Mouse (Mus musculus): ENCODE measurements around the gene Robo3.

The Robo3 gene

DNA sequence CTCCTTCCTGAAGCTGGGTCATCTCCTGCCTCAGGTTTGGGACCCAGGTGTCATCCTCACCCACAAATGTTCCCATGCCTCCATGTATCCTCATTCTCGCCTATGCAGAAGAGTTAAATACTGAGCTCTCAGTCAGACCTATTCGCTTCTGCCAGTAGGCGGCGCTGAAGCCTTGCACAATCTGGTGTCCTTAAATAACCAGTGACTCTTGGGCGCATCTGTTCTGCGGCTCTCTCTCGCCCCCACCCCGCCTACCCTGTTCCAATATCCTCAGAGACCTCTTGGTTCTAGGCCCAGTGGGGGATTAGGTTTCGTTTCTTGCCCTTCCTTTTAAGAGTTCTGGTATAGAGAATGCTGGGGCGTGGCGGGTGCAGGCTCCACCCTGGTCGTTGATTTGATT, 2.5 kb downstream of the Robo3 start:
- peak; percentile 74 to 80 for DNase-seq (ENCODE audit: low spot score in 2 of 2)

DNA sequence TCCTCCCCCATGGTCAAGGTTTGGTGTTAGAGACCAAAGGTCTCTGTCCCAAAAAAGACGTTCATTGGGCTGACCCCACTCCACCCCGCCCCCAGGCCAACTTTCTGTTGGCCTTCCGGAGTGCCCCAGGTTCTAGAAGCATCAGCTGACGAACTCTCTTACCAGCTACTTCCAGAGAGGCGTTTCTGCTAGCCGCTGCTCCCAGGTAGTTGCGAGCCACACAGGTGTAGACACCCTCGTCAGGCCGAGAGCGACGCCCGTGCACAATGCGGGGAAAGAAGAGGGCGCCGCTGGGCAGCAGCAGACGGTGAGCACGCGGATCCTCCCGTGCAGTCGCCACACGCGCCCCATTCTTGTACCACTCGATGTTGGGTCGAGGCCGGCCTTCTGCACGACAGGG, 3.7 kb downstream of the Robo3 start:
- no peak for DNase-seq (ENCODE audit: low spot score in 2 of 2)

DNA sequence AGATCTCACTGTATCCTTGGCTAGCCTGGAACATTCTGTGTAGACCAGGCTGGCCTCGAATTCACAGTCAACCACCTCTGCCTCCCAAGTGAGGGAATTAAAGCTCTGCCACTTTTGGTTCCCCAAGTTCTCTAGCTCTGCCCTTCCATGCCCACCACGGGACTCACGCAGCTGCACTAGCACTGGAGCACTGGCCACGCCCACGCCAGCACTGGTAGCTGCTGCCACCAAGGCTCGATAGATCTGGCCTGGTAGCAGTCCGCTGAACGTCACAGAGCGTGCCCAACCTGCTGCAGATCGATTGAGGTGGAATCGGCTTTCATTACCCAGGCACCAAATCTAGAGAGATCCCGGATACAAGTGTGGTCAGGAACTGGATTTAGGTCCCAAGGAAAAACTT, 11.8 kb downstream of the Robo3 start:
- no peak for DNase-seq (ENCODE audit: low spot score in 2 of 2)

DNA sequence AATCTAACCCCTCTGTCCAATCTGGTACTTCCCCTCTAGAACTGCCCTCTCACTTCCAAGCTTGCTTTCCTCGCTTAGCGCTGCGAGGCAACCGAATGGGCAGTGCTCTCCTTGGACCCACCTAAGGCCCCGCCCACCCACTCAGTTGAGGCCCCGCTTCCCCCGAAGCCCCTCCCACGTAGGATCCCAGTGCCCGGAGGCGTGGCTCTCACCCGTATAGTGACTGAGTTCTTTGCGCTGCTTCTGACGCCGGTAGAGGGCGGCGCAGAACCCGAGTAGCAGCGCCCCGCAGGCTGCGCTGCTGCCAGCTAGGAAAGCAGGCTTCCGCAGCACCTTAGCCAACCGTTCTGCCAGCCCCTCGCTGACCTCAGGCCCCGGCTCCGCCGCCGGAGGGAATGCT, 12.4 kb downstream of the Robo3 start:
- peak; percentile 70 to 83 for DNase-seq (ENCODE audit: low spot score in 2 of 2)

DNA sequence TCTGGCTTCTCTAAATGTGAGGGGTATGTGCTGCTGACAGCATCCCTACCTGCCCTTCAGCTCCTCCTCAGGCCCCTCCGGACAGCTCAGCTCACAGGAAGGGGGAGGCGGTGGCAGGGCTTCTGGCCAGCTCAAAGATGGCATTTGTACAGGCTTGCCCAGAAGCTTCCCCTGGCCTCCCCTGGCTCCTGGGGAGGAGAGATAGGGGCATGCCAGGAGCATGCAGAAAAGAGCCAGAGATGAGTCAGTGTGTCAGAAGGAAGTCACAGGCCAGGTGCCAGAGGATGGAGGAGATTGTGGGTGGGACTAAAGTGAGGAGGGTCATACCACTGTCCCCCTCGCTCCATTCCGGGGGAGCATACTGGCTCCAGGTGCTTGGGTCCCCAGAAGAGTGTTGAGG, 14.3 kb downstream of the Robo3 start:
- no peak for DNase-seq (ENCODE audit: low spot score in 2 of 2)

DNA sequence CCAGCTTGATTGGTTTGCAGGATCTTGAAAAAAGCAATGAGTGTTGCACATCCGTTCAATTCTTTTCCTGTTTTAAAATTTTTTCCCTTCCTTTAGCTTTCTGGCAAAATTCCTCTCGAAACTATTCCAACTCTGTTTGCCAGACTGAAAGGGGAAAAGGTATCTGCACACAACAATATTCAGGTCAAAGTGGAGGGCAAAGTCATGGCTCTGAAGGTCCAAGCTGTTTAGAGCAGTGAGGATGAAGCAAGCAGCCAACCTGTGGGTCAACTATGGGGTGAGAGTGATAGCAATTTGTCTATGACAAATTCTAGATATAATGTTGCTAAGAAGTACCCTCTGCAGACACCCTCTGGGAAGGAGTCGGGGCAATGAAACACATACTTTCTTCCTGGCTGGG, 18.4 kb downstream of the Robo3 start:
- DNase-seq (ENCODE audit: low spot score in 2 of 2) = no peak

DNA sequence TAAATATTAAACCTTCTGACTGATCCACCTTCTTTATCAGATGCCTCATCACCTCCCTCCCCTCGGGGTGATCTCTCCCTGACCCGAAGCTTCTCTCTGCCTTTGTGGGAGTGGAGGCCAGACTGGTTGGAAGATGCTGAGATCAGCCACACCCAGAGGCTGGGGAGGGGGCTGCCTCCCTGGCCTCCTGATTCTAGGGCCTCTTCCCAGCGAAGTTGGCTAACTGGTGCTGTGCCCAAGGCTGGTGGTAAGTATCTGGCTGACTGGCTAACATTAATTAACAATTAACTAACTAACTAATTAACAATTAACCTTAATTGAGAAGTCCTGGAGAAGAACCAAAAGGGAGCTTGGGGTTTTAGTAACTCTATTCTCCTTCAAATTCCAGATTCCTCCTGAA, 20.1 kb downstream of the Robo3 start:
- DNase-seq (ENCODE audit: low spot score in 2 of 2) = no peak

DNA sequence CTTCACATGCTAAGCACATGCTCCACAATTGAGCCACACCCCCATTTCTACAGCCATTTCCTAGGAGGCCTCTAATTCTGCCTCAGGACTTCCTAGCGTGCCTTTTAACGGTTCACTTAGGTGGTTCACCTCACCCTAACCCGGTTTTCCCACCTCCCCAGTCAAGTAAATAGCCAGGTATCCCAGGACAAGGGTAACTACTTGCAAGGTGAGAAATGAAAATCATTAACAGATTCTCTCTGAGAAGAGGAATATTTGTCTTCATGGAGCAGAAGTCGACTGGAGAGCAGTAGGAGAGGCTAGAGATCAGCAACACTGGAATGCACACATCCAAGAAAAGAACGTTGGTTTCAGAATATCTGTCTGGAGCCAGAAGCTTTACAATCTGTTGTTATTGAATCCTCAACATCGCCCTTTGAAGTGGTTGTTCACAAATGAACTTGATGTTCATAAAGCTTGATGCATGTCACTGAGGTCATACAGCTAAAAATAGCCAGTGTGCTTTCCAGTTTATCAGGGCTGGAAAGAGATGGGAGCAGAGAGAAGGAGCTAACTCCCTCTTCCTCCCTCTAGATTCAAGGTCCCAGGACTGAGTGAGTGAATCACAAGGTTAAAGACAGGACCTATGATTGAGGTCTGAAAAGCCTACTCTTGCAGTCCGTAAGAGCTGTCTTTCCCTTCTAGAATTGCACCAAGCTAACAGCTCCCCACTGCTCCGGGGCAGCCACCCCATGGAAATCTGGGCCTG, 23.2 kb downstream of the Robo3 start:
- no peak for DNase-seq (ENCODE audit: low spot score in 2 of 2)

DNA sequence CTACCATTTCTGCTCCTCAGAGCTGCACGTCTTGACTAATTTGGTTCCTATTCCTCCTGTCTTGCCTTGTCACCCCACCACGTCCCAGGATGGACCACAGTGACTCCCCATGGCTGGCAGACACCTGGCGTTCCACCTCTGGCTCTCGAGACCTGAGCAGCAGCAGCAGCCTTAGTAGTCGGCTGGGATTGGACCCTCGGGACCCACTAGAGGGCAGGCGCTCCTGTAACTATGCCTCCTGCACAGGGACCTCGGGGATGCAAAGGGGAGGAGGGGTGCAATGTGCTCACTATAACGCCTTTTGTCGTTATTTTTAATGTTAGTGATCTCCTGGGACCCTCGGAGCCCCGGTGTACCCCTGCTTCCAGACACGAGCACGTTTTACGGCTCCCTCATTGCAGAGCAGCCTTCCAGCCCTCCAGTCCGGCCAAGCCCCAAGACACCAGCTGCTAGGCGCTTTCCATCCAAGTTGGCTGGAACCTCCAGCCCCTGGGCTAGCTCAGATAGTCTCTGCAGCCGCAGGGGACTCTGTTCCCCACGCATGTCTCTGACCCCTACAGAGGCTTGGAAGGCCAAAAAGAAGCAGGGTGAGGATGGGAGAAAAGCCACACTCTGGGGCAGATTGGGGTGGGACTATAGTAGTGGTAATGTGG, 25.1 kb downstream of the Robo3 start:
- DNase-seq (ENCODE audit: low spot score in 2 of 2) = no peak

DNA sequence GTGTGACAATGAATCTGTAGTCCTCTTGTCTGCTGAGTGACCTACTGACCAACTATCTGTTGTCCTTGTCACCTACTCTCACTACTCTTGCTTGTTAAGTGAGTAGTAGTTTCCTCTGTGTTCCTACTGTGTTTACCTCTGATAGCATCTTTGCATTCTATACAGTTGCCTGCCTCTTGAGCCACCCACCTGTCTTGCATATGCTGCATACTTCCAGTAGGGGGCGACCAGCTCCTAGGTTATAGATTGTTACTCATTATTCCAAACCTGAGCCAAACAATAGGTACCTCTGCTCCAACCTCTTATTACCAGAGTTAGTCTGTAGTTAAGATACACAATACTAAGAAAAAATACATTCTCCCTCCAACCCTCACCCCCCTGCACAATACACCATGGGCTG, 26.7 kb downstream of the Robo3 start:
- no peak for DNase-seq (ENCODE audit: low spot score in 2 of 2)

DNA sequence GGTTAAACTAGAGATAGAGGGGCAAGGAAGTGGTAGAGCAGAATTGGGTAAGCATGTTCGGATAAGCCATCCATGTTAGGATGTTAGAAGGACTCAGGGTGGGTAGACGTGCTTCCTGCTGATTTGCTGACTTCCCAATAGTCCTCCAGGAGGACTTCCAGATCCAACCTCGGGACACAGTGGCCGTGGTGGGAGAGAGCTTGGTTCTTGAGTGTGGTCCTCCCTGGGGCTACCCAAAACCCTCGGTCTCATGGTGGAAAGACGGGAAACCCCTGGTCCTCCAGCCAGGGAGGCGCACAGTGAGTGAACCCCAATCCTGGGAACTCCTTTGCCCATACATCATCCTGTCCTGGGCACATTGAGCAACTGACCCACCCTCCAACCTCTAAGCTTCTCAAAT, 30.0 kb downstream of the Robo3 start:
- no peak for DNase-seq (ENCODE audit: low spot score in 2 of 2)

DNA sequence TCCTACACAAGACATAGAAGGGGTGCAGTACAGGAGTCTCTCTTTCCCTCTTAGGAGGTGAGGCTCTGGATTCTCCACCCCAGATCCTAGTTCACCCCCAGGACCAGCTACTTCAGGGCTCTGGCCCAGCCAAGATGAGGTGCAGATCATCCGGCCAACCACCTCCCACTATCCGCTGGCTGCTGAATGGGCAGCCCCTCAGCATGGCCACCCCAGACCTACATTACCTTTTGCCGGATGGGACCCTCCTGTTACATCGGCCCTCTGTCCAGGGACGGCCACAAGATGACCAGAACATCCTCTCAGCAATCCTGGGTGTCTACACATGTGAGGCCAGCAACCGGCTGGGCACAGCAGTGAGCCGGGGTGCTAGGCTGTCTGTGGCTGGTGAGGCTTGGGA, 30.5 kb downstream of the Robo3 start:
- no peak for DNase-seq (ENCODE audit: low spot score in 2 of 2)

DNA sequence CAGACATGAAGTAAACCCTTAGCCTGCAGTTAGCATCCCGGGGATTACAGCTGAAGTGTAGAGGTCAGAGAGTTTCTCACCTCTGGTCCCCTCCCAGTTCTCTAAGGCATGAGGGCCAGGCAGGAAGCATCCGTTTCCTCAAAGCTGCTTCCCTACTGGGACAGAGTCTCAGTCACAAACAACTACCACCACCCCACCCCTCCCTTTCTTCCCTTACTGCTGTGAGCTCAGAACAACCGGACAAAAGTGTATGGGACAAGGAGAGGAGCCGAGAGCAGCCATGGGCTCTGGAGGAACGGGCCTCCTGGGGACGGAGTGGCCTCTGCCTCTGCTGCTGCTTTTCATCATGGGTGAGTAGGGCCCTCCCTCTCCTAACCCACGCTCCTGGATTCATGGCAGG, 31.2 kb downstream of the Robo3 start, which contains the start of gene Robo4:
Robo4 (plus strand) TSS at position 96 of the 400 bp plus-strand sequence.
- DNase-seq (ENCODE audit: low spot score in 2 of 2) = no peak

DNA sequence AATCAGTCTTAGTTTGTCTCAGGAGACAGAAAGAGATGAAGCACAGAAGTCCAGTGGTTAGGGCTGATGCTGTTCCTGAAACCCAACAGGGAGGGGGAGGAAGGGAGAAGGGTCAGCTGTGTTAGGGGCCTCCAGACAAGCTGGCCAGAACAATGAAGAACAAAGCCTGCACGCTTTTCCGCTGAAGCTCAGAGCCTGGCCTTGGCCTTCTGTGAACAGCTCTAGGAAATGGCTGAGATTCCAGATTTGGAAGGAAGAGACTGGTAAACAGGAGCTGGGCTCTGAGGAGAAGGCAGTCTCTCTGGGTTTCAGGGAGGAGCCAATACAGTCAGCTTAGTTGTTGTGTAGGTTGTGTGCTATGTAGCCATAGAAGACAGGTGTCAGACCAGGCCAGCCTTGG, 32.5 kb downstream of the Robo3 start:
- no peak for DNase-seq (ENCODE audit: low spot score in 2 of 2)

DNA sequence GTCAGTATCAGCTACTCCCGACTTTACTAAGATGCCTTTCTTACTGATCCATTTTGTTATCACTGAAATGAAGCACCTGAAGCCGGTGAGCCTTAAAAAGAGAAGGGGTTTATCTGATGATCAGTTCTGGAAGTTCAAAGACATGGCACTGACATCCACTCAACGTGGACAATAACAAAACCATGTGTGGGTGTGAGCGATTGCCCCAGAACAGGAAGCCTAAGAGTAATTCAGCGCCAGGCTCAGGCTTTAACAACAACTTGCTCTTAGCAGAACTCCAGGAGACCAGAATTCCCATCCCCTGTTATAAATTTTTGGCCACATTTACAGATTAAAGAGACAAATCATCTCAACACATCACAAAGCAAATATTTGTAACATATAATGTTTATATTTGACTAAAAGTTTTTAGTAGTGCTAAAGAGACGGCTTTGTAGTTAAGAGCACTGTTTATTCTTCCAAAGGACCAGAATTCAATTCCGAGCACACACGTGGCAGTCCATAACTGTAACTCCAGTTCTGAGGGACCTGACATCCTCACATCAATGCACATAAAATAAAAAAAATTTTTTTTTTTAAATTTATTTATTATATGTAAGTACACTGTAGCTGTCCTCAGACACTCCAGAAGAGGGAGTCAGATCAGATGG, 39.4 kb downstream of the Robo3 start:
- DNase-seq (ENCODE audit: low spot score in 2 of 2) = no peak

DNA sequence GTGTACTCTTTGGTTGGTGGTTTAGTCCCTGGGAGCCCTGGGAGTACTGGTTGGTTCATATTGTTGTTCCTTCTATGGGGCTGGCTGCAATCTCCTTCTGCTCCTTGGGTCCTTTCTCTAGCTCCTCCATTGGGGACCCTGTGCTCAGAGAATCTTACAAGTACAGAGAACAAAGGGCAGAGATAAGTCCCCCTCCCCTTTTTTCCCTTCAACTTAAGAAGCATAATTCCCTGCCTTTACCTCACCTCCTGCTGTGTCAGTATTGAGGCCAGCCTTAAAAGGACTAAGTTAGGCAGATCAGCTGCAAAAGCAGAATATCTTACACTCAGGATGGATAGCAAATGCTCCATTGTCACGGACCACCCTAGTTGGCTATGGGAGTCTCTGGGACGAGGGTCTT, 41.0 kb downstream of the Robo3 start:
- no peak for DNase-seq (ENCODE audit: low spot score in 2 of 2)

DNA sequence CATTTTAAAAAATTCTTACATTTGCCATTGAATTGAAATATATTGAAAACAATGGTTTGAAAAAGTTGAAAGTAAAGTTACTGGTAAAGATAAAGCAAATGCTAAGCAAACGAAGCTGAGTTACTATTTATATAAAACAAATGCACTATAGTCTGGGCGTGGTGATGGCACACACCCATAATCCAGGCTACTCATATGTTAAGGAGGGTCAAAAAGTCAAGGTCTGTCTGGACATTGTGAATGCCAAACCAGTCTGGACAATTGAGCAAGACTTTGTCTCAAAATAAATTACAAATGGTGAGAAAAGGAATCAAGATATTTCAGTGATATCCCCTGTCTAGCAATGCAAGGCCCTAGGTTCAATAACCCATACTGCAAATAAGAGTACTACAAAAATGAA, 42.2 kb downstream of the Robo3 start:
- no peak for DNase-seq (ENCODE audit: low spot score in 2 of 2)

DNA sequence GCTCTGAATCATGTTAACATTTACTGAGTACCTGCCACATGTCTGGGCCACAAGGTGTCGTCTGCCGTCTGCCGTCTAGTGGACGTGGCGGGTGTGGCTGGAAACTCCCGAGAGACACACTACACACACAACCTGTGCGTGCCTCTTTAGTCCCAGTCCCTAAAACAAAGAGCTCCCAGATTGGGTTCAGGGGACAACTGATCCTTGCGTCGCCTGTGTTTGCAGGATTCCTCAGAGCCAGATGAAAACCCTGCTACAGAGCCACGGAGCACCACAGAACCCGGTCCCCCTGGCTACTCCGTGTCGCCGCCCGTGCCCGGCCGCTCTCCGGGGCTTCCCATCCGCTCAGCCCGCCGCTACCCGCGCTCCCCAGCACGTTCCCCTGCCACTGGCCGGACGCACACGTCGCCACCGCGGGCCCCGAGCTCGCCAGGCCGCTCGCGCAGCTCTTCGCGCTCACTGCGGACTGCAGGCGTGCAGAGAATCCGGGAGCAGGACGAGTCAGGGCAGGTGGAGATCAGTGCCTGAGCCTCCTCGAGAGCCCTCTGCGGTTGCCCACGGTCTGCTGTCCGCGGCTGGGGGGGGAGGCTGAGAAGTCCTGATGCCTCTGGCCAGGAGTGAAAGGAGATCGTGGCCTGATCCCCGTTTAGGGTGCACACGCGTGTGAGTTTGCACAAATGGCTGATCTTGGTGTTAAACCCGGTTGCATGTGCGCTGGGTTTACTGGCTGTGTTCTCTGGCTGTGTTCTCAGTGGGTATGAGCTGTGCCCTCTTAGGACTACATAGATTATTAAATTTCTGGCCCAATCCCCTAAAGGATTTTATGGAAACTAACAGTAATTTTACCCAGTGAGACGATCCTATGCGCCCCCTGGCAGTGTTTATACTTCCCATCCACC, 48.5 kb downstream of the Robo3 start:
- DNase-seq (ENCODE audit: low spot score in 2 of 2) = peak; percentile 20 to 24

DNA sequence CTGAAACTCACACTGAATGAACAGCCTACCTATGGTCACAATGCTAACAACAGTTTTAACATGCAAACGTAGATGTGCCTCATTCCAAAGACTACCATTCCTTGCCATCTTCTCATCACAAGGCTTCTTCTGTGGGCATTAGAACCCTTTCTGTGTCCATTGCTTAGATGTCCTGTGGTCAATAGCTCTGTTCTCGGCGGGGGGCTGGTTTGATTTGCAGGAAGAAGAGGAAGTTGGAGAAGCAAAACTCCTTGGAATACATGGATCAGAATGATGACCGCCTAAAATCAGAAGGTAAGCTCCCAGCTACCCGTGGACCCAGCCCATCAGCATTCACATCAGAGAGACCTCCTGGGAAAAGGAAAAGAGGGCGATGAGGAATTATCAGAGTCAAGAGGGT, 49.9 kb downstream of the Robo3 start:
- no peak for DNase-seq (ENCODE audit: low spot score in 2 of 2)

DNA sequence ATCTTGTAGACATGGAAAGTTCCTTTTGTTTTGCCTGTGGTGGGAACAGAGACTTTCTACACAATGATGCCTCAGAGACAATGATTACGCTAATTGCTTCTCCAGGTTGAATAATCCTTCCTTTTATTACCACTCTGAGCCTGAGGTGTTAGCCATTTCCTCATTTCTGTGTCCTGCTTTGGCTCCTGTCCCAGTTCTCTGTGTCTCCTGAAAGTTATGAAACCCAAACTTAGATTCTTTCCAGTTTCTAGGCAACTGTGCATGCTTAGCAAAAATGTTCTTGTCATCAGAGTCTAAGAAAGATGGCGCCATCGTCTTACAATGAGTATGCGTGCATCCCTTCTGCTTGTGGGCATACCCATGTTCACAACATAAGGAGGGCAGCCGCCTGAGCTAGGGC, 57.3 kb downstream of the Robo3 start:
- DNase-seq (ENCODE audit: low spot score in 2 of 2) = no peak

DNA sequence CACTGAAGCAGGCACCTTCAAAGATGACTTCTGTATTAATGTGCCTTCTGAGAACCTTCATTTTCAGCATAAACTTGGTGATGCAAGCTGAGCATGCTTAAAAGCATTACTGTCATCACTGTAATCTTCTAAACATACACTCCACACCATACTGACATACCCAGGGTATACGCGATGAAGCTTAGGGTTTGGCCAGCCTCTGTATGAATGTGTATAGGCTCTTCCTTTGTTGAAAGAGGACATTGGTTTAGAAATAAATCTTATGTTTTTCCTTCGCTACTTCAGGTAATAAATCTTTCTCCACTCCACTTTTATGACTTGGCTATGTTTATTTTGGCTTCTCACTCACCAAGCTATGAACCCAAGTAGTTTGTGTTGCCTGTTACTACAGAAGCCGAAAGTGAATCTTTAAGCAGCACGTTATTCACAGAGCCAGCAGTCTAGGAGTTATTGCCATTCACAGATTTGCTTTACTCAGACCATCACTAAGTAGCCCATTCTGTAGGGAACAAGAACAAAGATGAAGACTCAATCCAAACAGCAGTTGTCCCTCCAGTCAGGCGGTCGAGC, 61.7 kb downstream of the Robo3 start:
- DNase-seq (ENCODE audit: low spot score in 2 of 2) = no peak

DNA sequence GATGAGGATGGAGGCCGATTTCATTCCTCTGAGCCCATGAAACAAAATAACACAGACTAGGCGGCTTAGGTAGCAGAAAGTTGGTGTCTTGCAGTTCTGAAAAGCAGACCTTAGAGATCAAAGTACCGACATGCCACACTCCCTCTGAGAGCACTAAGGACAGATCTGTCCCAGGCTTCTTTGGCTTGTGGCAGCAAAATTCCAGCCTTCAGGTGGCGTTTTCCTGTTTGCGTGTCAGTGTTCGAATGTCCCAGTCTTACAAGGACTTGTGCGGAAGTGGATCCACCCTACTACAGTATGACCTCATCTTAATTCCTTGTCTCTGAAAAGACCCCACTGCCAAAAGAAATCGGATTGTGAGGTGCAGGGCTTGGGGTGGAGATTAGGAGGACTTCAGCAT, 64.2 kb downstream of the Robo3 start:
- DNase-seq (ENCODE audit: low spot score in 2 of 2) = no peak
